Mouse (Mus musculus) brain, adult 10 weeks (tissue): ENCODE results near the gene Bnc1. TPM values are rescaled to one million over a fixed set of nuclear protein-coding genes. Genes with fewer than 3 reads are reported as not detected.

Experiments
- polyA plus RNA-seq: library from polyadenylated mRNA; stranded (reverse); fragments of 350-450 nt; fragmentation: Illumina TruSeq; extraction: RNeasy Lipid Tissue Mini Kit (QIAGEN cat#74804); gene quantifications from one replicate; pipeline ENCODE4 v1.2.3, GENCODE M21; 2015; ENCODE audit warnings: low read depth, low replicate concordance

Bnc1 gene
- not detected for polyA plus RNA-seq

DNA sequence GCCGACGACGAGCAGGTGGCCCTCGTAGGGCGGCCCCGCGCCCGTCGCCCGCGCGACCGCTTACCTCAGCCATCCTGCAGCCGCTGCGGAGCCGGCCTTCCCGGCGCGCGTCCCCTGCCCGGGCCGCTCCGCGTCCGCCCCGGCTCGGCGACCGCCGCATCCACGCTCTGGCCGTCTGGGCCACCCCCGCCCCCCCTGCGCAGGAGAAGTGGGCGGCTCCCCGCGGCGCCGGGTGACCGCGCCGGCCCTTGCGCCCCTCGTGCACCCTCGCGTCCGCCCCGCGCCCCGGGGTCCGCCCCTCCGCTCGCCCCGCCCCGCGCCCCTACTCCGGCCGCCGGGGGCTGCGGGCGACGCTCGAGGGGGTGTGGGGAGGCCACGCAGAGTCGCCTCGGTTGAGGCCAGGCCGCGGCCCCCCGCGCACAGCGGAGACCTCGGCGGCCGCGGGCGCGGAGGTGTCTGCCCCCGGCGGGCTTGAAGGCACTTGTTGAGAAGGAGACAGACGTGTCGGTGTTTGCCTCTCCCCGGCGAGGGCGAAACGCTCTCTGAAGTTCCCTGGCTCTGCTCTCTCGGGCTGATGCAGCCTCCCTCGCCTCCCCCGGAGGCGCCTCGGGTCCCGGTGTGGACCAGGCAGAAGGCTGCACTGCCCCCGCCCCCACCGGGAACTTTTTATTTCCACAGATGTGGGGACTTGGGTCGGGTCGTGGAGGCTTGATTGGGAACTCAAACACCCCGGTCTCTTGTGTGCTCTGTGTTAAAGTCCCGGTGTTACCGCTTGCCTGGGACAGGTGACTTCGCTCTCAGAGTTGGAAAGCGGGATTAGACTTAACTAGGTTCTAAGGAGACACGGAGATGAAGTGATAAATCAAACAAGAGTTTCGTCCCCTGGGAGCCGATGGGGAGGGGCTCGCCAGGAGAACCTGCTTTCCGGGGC lies at the start of gene Bnc1:
TSS of gene Bnc1 (minus strand) at position 162 of the 931 bp plus-strand sequence.

GRCm38 (mm10) chr7:81934267-81934745 lies 57.8 kb downstream of the Bnc1 start, which contains the start of gene Hdgfl3:
Gene Hdgfl3, minus strand, starts transcription at chr7:81934473.

Other genes with a start within 250 kb of the Bnc1 start
- gene Ramac, start 229.4 kb downstream of the Bnc1 start, polyA plus RNA-seq = 151 TPM
- 35.9 TPM for gene 3110040N11Rik, start 202.8 kb downstream of the Bnc1 start, polyA plus RNA-seq
- 139 TPM for gene Btbd1, start 162.9 kb downstream of the Bnc1 start, polyA plus RNA-seq
- gene Gm10160, start 136.5 kb downstream of the Bnc1 start, polyA plus RNA-seq = not detected
- 23.9 TPM for gene Tm6sf1, start 133.3 kb downstream of the Bnc1 start, polyA plus RNA-seq
- 55.6 TPM for gene Hdgfl3, start 57.8 kb downstream of the Bnc1 start, polyA plus RNA-seq
- gene Sh3gl3, start 181.5 kb upstream of the Bnc1 start, polyA plus RNA-seq = 65.6 TPM